Comparison of ENCODE assay signal across 27 mouse cellular contexts in the genomic region with DNA sequence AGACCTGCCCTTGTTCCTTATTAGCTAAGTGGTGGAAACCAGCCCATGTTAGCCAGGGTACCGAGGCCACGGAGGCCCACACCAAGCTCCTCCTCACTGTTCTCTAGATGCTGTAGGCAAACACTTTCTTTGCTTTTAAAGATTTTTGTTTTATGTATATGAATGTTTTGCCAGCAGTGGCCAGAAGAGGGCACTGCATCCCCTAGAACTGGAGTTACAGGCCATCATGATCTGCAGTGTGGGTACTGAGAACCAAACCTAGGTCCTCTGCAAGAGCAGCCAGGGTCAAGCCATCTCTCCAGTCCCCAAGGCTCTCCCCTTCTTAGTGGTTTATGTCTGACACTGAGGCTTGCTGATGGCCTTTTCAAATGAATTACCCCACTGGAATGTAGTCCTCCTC. TPM values are rescaled to one million over a fixed set of nuclear protein-coding genes. Genes with fewer than 3 reads are reported as not detected.
DNase-seq lines count a peak whose midpoint lies in the region; ATAC-seq and TF ChIP-seq lines count a peak whose summit lies in the region.
"Had no signal": no experiment of that assay in that cellular context is flagged by ENCODE, and none has a peak within 500 bp of the region (broad histone marks: within the 10 kb centered on the region; RNA-seq: fewer than 3 reads in every experiment).

No protein-coding gene starts in this region.

- H3K36me3 ChIP-seq in heart, adult 2 months (ENCODE audit: control insufficient read depth, insufficient read depth, low read length) = no peaks in the 10 kb centered on the region
- peaks cover 58% of the 10 kb centered on the region for H3K36me3 ChIP-seq in heart, embryonic 10.5 days
- H3K36me3 ChIP-seq in liver, embryonic 14.5 days (replicated peaks; ENCODE audit: control insufficient read depth, insufficient read depth, low read depth) = no peaks in the 10 kb centered on the region
- no peaks in the 10 kb centered on the region for H3K36me3 ChIP-seq in MEL (ENCODE audit: control insufficient read depth in 1 of 2, insufficient read depth in 2 of 2, low read length in 2 of 2)

- TF ChIP-seq EP300 in heart, adult 2 months (IDR thresholded peaks at IDR 0.05; ENCODE audit: insufficient read depth, low read depth, low read length) = no peak
- no peak for TF ChIP-seq EP300 in liver, embryonic 14.5 days (IDR thresholded peaks at IDR 0.05; ENCODE audit: low read depth)
- TF ChIP-seq EP300 in MEL (IDR thresholded peaks at IDR 0.05; ENCODE audit: low read depth in 1 of 2, low read length in 2 of 2) = no peak

- H3K9ac ChIP-seq in heart, adult 2 months (ENCODE audit: low read depth, low read length) = no peak overlapping the region
- H3K9ac ChIP-seq in liver, embryonic 14.5 days (replicated peaks) = no peak overlapping the region
- no peak overlapping the region for H3K9ac ChIP-seq in MEL (ENCODE audit: control insufficient read depth, low read depth, low read length, poor library complexity, severe bottlenecking)
- H3K9ac ChIP-seq: embryonic facial prominence, embryonic 13.5 days; forebrain, embryonic 12.5 days; hindbrain, embryonic 15.5 days; kidney, embryonic 15.5 days; limb, embryonic 12.5 days; stomach, embryonic 15.5 days had no signal

- H3K79me2 ChIP-seq in heart, adult 2 months (replicated peaks; ENCODE audit: control insufficient read depth, insufficient read depth, low read length) = no peaks in the 10 kb centered on the region
- no peaks in the 10 kb centered on the region for H3K79me2 ChIP-seq in MEL (ENCODE audit: control insufficient read depth, insufficient read depth, low read length, poor library complexity)

- no peak overlapping the region for H3K4me2 ChIP-seq in liver, embryonic 14.5 days (ENCODE audit: low read depth)
- H3K4me2 ChIP-seq: embryonic facial prominence, embryonic 13.5 days; forebrain, embryonic 12.5 days; heart, embryonic 11.5 days; hindbrain, embryonic 15.5 days; kidney, embryonic 15.5 days; limb, embryonic 12.5 days; midbrain, embryonic 11.5 days; stomach, embryonic 15.5 days had no signal

- H3K27me3 ChIP-seq in heart, adult 2 months (ENCODE audit: control insufficient read depth, insufficient read depth, low read length) = no peaks in the 10 kb centered on the region
- H3K27me3 ChIP-seq in heart, embryonic 10.5 days (ENCODE audit: insufficient read depth, poor library complexity, severe bottlenecking) = no peaks in the 10 kb centered on the region
- H3K27me3 ChIP-seq in liver, embryonic 14.5 days (ENCODE audit: control insufficient read depth, insufficient read depth, low read length) = no peaks in the 10 kb centered on the region
- H3K27me3 ChIP-seq in MEL (ENCODE audit: control insufficient read depth in 1 of 2, insufficient read depth in 2 of 2, low read length in 2 of 2) = no peaks in the 10 kb centered on the region
- H3K27me3 ChIP-seq: embryonic facial prominence, embryonic 13.5 days; forebrain, embryonic 12.5 days; hindbrain, embryonic 15.5 days; kidney, embryonic 15.5 days; limb, embryonic 12.5 days; stomach, embryonic 15.5 days had no signal

- peak; percentile 21; the same call in 1 of the 2 replicates for TF ChIP-seq CTCF in heart, adult 2 months (IDR thresholded peaks at IDR 0.05)
- peak; percentile 41 for TF ChIP-seq CTCF in liver, embryonic 14.5 days (IDR thresholded peaks at IDR 0.05; ENCODE audit: low read depth)
- TF ChIP-seq CTCF in MEL (IDR thresholded peaks at IDR 0.05 in 2 of 3, conservative IDR thresholded peaks at IDR 0.05 in 1 of 3; ENCODE audit: control insufficient read depth in 1 of 3, insufficient read depth in 1 of 3, low read depth in 2 of 3, low read length in 3 of 3, poor library complexity in 1 of 3, severe bottlenecking in 1 of 3) = peak; percentile 40 to 52 (median 43)
- TF ChIP-seq CTCF in brain, embryonic 14.5 days (IDR thresholded peaks at IDR 0.05; ENCODE audit: borderline replicate concordance, extremely low read depth, insufficient read depth, insufficient read length) = peak; percentile 10; the same call in 1 of the 2 replicates

- no peak for ATAC-seq in liver, embryonic 14.5 days (ENCODE audit: insufficient read depth)

- H3K4me1 ChIP-seq in heart, adult 2 months (ENCODE audit: control insufficient read depth, insufficient read depth, low read length) = no peaks in the 10 kb centered on the region
- H3K4me1 ChIP-seq in heart, embryonic 10.5 days = no peaks in the 10 kb centered on the region
- H3K4me1 ChIP-seq in liver, embryonic 14.5 days (replicated peaks; ENCODE audit: control insufficient read depth in 2 of 2, insufficient read depth in 2 of 2, low read length in 1 of 2) = no peaks in the 10 kb centered on the region
- no peaks in the 10 kb centered on the region for H3K4me1 ChIP-seq in MEL (ENCODE audit: control insufficient read depth in 1 of 2, insufficient read depth in 2 of 2, low read length in 2 of 2)
- H3K4me1 ChIP-seq: embryonic facial prominence, embryonic 13.5 days; forebrain, embryonic 12.5 days; hindbrain, embryonic 15.5 days; kidney, embryonic 15.5 days; limb, embryonic 12.5 days; stomach, embryonic 15.5 days had no signal

- intact Hi-C loops in heart, adult 2 months (cut with DNase I) = no loop called here

- DNase-seq in heart, adult 2 months = no peak
- DNase-seq in heart, embryonic 10.5 days (ENCODE audit: low spot score) = no peak
- no peak for DNase-seq in liver, embryonic 14.5 days (ENCODE audit: low read depth in 3 of 3, low spot score in 3 of 3)
- DNase-seq in liver (no peak), MEL (ENCODE audit: low read depth, low spot score) (peak; percentile 44)
- DNase-seq in brain, embryonic 14.5 days (ENCODE audit: low read depth) = no peak
- no peak for DNase-seq in right cerebral cortex, adult 2 months (ENCODE audit: low spot score in 2 of 2)
- no peak for DNase-seq in cerebellum, postnatal 36 days
- DNase-seq: adrenal gland, postnatal 36 days; cerebellum, adult 18-20 months; cerebellum, postnatal 14 days; embryo, embryonic 11 days; kidney, postnatal 4 days; lung, postnatal 14 days; retina, postnatal 1 day; thymus, adult 18-20 months; thymus, postnatal 36 days had no signal

- TF ChIP-seq POLR2A in heart, adult 2 months (IDR thresholded peaks at IDR 0.05; ENCODE audit: insufficient read depth, low read depth, low read length) = no peak
- TF ChIP-seq POLR2A in MEL (IDR thresholded peaks at IDR 0.05; ENCODE audit: control insufficient read depth in 1 of 2, insufficient read depth in 1 of 2, low read depth in 1 of 2, low read length in 2 of 2, poor library complexity in 1 of 2) = no peak
- no peak for TF ChIP-seq POLR2A in brain, embryonic 14.5 days (IDR thresholded peaks at IDR 0.05; ENCODE audit: borderline replicate concordance, extremely low read depth, insufficient read depth, insufficient read length, poor library complexity, severe bottlenecking)

- TF ChIP-seq RAD21 in MEL (IDR thresholded peaks at IDR 0.05; ENCODE audit: low read depth, low read length) = peak; percentile 34

- H3K4me3 ChIP-seq in heart, adult 2 months = no peak overlapping the region
- no peak overlapping the region for H3K4me3 ChIP-seq in heart, embryonic 10.5 days
- H3K4me3 ChIP-seq in liver, embryonic 14.5 days (ENCODE audit: insufficient read depth in 1 of 2, low read depth in 2 of 2, low read length in 2 of 2) = no peak overlapping the region
- no peak overlapping the region for H3K4me3 ChIP-seq in MEL (ENCODE audit: control insufficient read depth in 1 of 2, insufficient read depth in 1 of 2, low read depth in 2 of 2, low read length in 2 of 2)
- H3K4me3 ChIP-seq: embryonic facial prominence, embryonic 13.5 days; erythroblast, embryonic 14.5 days; forebrain, embryonic 12.5 days; hindbrain, embryonic 15.5 days; kidney, embryonic 15.5 days; limb, embryonic 12.5 days; stomach, embryonic 15.5 days had no signal

- WGBS in heart, adult 2 months = 93% methylated on average over 2 of the region's 2 CpGs
- WGBS in heart, embryonic 10.5 days = 92% methylated on average over 2 of the region's 2 CpGs
- 83% methylated on average over 2 of the region's 2 CpGs for WGBS in liver, embryonic 14.5 days (ENCODE audit: insufficient replicate concordance)

- H3K27ac ChIP-seq in heart, adult 2 months = no peak overlapping the region
- no peak overlapping the region for H3K27ac ChIP-seq in heart, embryonic 10.5 days
- H3K27ac ChIP-seq in liver, embryonic 14.5 days = no peak overlapping the region
- no peak overlapping the region for H3K27ac ChIP-seq in MEL (ENCODE audit: control insufficient read depth, low read depth, low read length)
- H3K27ac ChIP-seq: embryonic facial prominence, embryonic 13.5 days; forebrain, embryonic 12.5 days; hindbrain, embryonic 15.5 days; kidney, embryonic 15.5 days; limb, embryonic 12.5 days; stomach, embryonic 15.5 days had no signal

- H3K9me3 ChIP-seq in heart, embryonic 10.5 days = no peaks in the 10 kb centered on the region
- no peaks in the 10 kb centered on the region for H3K9me3 ChIP-seq in liver, embryonic 14.5 days (ENCODE audit: control insufficient read depth, low read length)
- no peaks in the 10 kb centered on the region for H3K9me3 ChIP-seq in MEL (replicated peaks; ENCODE audit: insufficient read depth, low read length)
- H3K9me3 ChIP-seq: G1E; hindbrain, embryonic 15.5 days; kidney, embryonic 15.5 days; stomach, embryonic 15.5 days had no signal

TF ChIP-seq in MEL, 35 proteins besides CTCF, POLR2A, EP300 and RAD21:
- TF ChIP-seq SMC3 (IDR thresholded peaks at IDR 0.05; ENCODE audit: low read depth, low read length) = peak; percentile 32
- no peak for TF ChIP-seq RCOR1 (IDR thresholded peaks at IDR 0.05; ENCODE audit: low read depth, low read length)
TF ChIP-seq in MEL: peak in this region for 1.

RNA-seq across cellular contexts. Expression of gene Dpy19l3, which starts 31.2 kb away (rescaled TPM):
- 1 to 10 TPM; 2.6 to 4.8 TPM for total RNA-seq in heart, adult 2 months (2021)
- polyA plus RNA-seq in heart, adult 2 months (2012; rRNA removed) = 2.2 and 3.4 TPM in 2 replicates
- polyA plus RNA-seq in heart, embryonic 10.5 days (2016; fragmentation: Nextera tagmentation; extraction: Ambion mirVana) = 14.3 and 23.8 TPM in 2 replicates
- polyA plus RNA-seq in liver, embryonic 14.5 days (2012; rRNA removed) = 1.3 and 2.1 TPM in 2 replicates
- 6.4 and 7.3 TPM in 2 replicates for polyA plus RNA-seq in liver, embryonic 14.5 days (2014; fragmentation: Nextera tagmentation; extraction: Ambion mirVana)
- total RNA-seq in MEL (2012; rRNA removed) = 5.6 and 7.4 TPM in 2 replicates
- 1 to 10 TPM in 1 of 2 experiments, not detected in 1; 9.9 TPM for polyA plus RNA-seq in MEL (2012; ENCODE audit: insufficient read depth in 1 of 2, insufficient read length in 2 of 2, low read depth in 1 of 2, low replicate concordance in 2 of 2, missing spikeins in 1 of 2)
- 19.8 and 25.2 TPM in 2 replicates for polyA plus RNA-seq in brain, embryonic 14.5 days (2012; rRNA removed)
